Mouse (Mus musculus): Measurements from ENCODE around the gene Tmem176b. TPM values are rescaled to one million over a fixed set of nuclear protein-coding genes. Genes with fewer than 3 reads are reported as not detected.

The Tmem176b gene
- polyA plus RNA-seq, 1 experiment = 265 TPM

- WGBS = 89% methylated on average over 5 of the region's 5 CpGs
- TF ChIP-seq POLR2A (IDR thresholded peaks at IDR 0.05; ENCODE audit: control insufficient read depth, extremely low read depth, insufficient read depth, low read length, poor library complexity) (no peak), CTCF (IDR thresholded peaks at IDR 0.05; ENCODE audit: borderline replicate concordance, control insufficient read depth, extremely low read depth, insufficient read depth, low read length, poor library complexity) (no peak)
- peaks cover 5% of the 10 kb centered on the region for H3K4me1 ChIP-seq (replicated peaks; ENCODE audit: control insufficient read depth, insufficient read depth, low read length)
- no peak overlapping the region for H3K27ac ChIP-seq (ENCODE audit: control insufficient read depth, insufficient read depth, low read length)
- DNase-seq = no peak
- no peaks in the 10 kb centered on the region for H3K27me3 ChIP-seq (ENCODE audit: control insufficient read depth, insufficient read depth, low read length)
- no peaks in the 10 kb centered on the region; the same call in 1 of the 2 replicates for H3K36me3 ChIP-seq (ENCODE audit: control insufficient read depth, insufficient read depth, low read length)
- no peak overlapping the region for H3K4me3 ChIP-seq (ENCODE audit: control insufficient read depth, insufficient read depth, low read length)
Measured at GRCm38 (mm10) chr6:48835241-48835640, 6.1 kb downstream of the Tmem176b start.

- Histone ChIP-seq H3K27me3 (ENCODE audit: control insufficient read depth, insufficient read depth, low read length) (no peaks in the 10 kb centered on the region), H3K4me1 (replicated peaks; ENCODE audit: control insufficient read depth, insufficient read depth, low read length) (0 out of 2 replicates have a peak, but pooled peaks cover 2% of the 10 kb centered on the region), H3K4me3 (ENCODE audit: control insufficient read depth, insufficient read depth, low read length) (no peak overlapping the region), H3K27ac (ENCODE audit: control insufficient read depth, insufficient read depth, low read length) (no peak overlapping the region), H3K36me3 (ENCODE audit: control insufficient read depth, insufficient read depth, low read length) (no peaks in the 10 kb centered on the region; the same call in 1 of the 2 replicates)
- DNase-seq = no peak
- 94% methylated on average over 4 of the region's 4 CpGs for WGBS
- no peak for TF ChIP-seq POLR2A (IDR thresholded peaks at IDR 0.05; ENCODE audit: control insufficient read depth, extremely low read depth, insufficient read depth, low read length, poor library complexity)
- TF ChIP-seq CTCF (IDR thresholded peaks at IDR 0.05; ENCODE audit: borderline replicate concordance, control insufficient read depth, extremely low read depth, insufficient read depth, low read length, poor library complexity) = no peak
Measured at GRCm38 (mm10) chr6:48833515-48833914, 7.8 kb downstream of the Tmem176b start.

GRCm38 (mm10) chr6:48832426-48832825, 8.9 kb downstream of the Tmem176b start:
- no peak overlapping the region for H3K4me3 ChIP-seq (ENCODE audit: control insufficient read depth, insufficient read depth, low read length)
- H3K36me3 ChIP-seq (ENCODE audit: control insufficient read depth, insufficient read depth, low read length) = no peaks in the 10 kb centered on the region; the same call in 1 of the 2 replicates
- 92% methylated on average over 1 of the region's 1 CpGs for WGBS
- no peak overlapping the region for H3K27ac ChIP-seq (ENCODE audit: control insufficient read depth, insufficient read depth, low read length)
- H3K27me3 ChIP-seq (ENCODE audit: control insufficient read depth, insufficient read depth, low read length) = no peaks in the 10 kb centered on the region
- DNase-seq = no peak
- no peaks in the 10 kb centered on the region for H3K4me1 ChIP-seq (replicated peaks; ENCODE audit: control insufficient read depth, insufficient read depth, low read length)
- TF ChIP-seq POLR2A (IDR thresholded peaks at IDR 0.05; ENCODE audit: control insufficient read depth, extremely low read depth, insufficient read depth, low read length, poor library complexity) (no peak), CTCF (IDR thresholded peaks at IDR 0.05; ENCODE audit: borderline replicate concordance, control insufficient read depth, extremely low read depth, insufficient read depth, low read length, poor library complexity) (no peak)

- Histone ChIP-seq H3K4me1 (replicated peaks; ENCODE audit: control insufficient read depth, insufficient read depth, low read length) (no peaks in the 10 kb centered on the region), H3K36me3 (ENCODE audit: control insufficient read depth, insufficient read depth, low read length) (no peaks in the 10 kb centered on the region; the same call in 1 of the 2 replicates), H3K27ac (ENCODE audit: control insufficient read depth, insufficient read depth, low read length) (no peak overlapping the region), H3K27me3 (ENCODE audit: control insufficient read depth, insufficient read depth, low read length) (no peaks in the 10 kb centered on the region), H3K4me3 (ENCODE audit: control insufficient read depth, insufficient read depth, low read length) (no peak overlapping the region)
- 96% methylated on average over 5 of the region's 5 CpGs for WGBS
- TF ChIP-seq POLR2A (IDR thresholded peaks at IDR 0.05; ENCODE audit: control insufficient read depth, extremely low read depth, insufficient read depth, low read length, poor library complexity) = no peak
- DNase-seq = no peak
Measured at GRCm38 (mm10) chr6:48831141-48831540, 10.2 kb downstream of the Tmem176b start.

- Histone ChIP-seq H3K27ac (ENCODE audit: control insufficient read depth, insufficient read depth, low read length) (no peak overlapping the region), H3K36me3 (ENCODE audit: control insufficient read depth, insufficient read depth, low read length) (no peaks in the 10 kb centered on the region; the same call in 1 of the 2 replicates), H3K4me1 (replicated peaks; ENCODE audit: control insufficient read depth, insufficient read depth, low read length) (no peaks in the 10 kb centered on the region), H3K27me3 (ENCODE audit: control insufficient read depth, insufficient read depth, low read length) (no peaks in the 10 kb centered on the region), H3K4me3 (ENCODE audit: control insufficient read depth, insufficient read depth, low read length) (no peak overlapping the region)
- WGBS = 49% methylated on average over 1 of the region's 1 CpGs
- no peak for TF ChIP-seq POLR2A (IDR thresholded peaks at IDR 0.05; ENCODE audit: control insufficient read depth, extremely low read depth, insufficient read depth, low read length, poor library complexity)
- no peak for TF ChIP-seq CTCF (IDR thresholded peaks at IDR 0.05; ENCODE audit: borderline replicate concordance, control insufficient read depth, extremely low read depth, insufficient read depth, low read length, poor library complexity)
- no peak for DNase-seq
Measured at GRCm38 (mm10) chr6:48830241-48830640, 11.1 kb downstream of the Tmem176b start.

GRCm38 (mm10) chr6:48829651-48830050, 11.6 kb downstream of the Tmem176b start:
- Histone ChIP-seq H3K27me3 (ENCODE audit: control insufficient read depth, insufficient read depth, low read length) (no peaks in the 10 kb centered on the region), H3K4me1 (replicated peaks; ENCODE audit: control insufficient read depth, insufficient read depth, low read length) (no peaks in the 10 kb centered on the region), H3K27ac (ENCODE audit: control insufficient read depth, insufficient read depth, low read length) (no peak overlapping the region), H3K4me3 (ENCODE audit: control insufficient read depth, insufficient read depth, low read length) (no peak overlapping the region), H3K36me3 (ENCODE audit: control insufficient read depth, insufficient read depth, low read length) (no peaks in the 10 kb centered on the region; the same call in 1 of the 2 replicates)
- no peak for TF ChIP-seq POLR2A (IDR thresholded peaks at IDR 0.05; ENCODE audit: control insufficient read depth, extremely low read depth, insufficient read depth, low read length, poor library complexity)
- no peak for TF ChIP-seq CTCF (IDR thresholded peaks at IDR 0.05; ENCODE audit: borderline replicate concordance, control insufficient read depth, extremely low read depth, insufficient read depth, low read length, poor library complexity)
- DNase-seq = no peak

GRCm38 (mm10) chr6:48828976-48829375, 12.3 kb downstream of the Tmem176b start:
- no peak overlapping the region for H3K4me3 ChIP-seq (ENCODE audit: control insufficient read depth, insufficient read depth, low read length)
- WGBS = 82% methylated on average over 1 of the region's 1 CpGs
- TF ChIP-seq POLR2A (IDR thresholded peaks at IDR 0.05; ENCODE audit: control insufficient read depth, extremely low read depth, insufficient read depth, low read length, poor library complexity) (no peak), CTCF (IDR thresholded peaks at IDR 0.05; ENCODE audit: borderline replicate concordance, control insufficient read depth, extremely low read depth, insufficient read depth, low read length, poor library complexity) (no peak)
- no peak overlapping the region for H3K27ac ChIP-seq (ENCODE audit: control insufficient read depth, insufficient read depth, low read length)
- DNase-seq = no peak
- H3K4me1 ChIP-seq (replicated peaks; ENCODE audit: control insufficient read depth, insufficient read depth, low read length) = no peaks in the 10 kb centered on the region
- H3K27me3 ChIP-seq (ENCODE audit: control insufficient read depth, insufficient read depth, low read length) = no peaks in the 10 kb centered on the region
- H3K36me3 ChIP-seq (ENCODE audit: control insufficient read depth, insufficient read depth, low read length) = no peaks in the 10 kb centered on the region; the same call in 1 of the 2 replicates

Measured in thymus, adult 2 months (tissue).